In the genomic region with DNA sequence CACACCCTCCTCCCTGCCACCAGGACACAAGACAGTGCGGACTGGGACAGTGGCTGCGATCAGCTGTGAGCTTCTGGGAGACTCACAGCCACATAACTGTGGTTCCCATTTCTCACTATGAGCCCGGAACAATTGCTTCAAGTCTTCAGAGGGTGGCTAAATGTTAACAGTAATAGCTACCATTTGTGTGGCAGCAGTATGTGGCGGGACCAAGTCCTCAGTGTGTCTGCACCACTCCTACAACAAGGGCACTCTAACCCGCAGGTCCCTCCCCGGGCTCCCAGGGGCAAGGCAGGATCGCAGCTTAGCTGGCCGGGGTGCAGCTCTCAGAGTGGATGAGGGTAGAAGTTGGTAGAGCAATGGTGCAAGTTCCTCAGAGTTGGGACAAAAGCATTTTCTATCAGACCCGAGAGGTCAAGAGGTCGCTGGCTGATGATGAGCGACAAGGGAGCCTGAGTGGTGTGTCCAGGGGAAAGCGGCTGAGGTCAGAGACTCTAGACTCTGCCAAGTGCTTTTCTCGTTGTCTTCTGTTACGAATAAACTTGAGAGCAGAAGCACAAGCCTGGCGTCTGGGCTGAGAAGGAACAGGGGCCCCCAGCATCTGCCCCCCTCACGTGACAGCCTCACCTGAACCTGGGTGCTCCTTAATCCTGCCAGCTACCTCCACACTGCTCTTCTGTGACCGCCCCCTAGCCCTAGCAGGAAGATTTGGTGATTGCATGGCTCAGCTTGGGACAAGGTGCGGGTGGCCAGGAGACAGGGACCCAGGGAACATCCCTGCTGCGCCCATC, we compare ENCODE assay signal across 8 mouse cellular contexts.
DNase-seq lines count a peak whose midpoint lies in the region; ATAC-seq lines count a peak whose summit lies in the region.

No protein-coding gene starts in this region.

- H3K9ac ChIP-seq in forebrain, embryonic 15.5 days (replicated peaks), result peak overlapping the region; percentile 60
- H3K9ac ChIP-seq in stomach, embryonic 14.5 days (replicated peaks; ENCODE audit: low read depth, low read length), result peak overlapping the region; percentile 44

- peaks cover 81% of the 10 kb centered on the region for H3K4me1 ChIP-seq in forebrain, embryonic 15.5 days
- peaks cover 67% of the 10 kb centered on the region for H3K4me1 ChIP-seq in stomach, embryonic 14.5 days (ENCODE audit: control insufficient read depth, insufficient read depth, low read length)

- H3K9me3 ChIP-seq in forebrain, embryonic 15.5 days, result no peaks in the 10 kb centered on the region
- no peaks in the 10 kb centered on the region for H3K9me3 ChIP-seq in stomach, embryonic 14.5 days (ENCODE audit: control insufficient read depth, low read depth, low read length)

- peak; percentile 60 for ATAC-seq in forebrain, embryonic 15.5 days (replicated peaks)
- ATAC-seq in stomach, embryonic 14.5 days (ENCODE audit: insufficient number of reproducible peaks, insufficient read depth, low FRiP score, low read depth), result peak; percentile 44; the same call in 1 of the 2 replicates

- intact Hi-C loops in heart, postnatal 25 days (cut with DNase I), result loop anchor here (2.0 kb wide), 2 partner anchors 46 to 56 kb away; no protein-coding TSS in a partner anchor

- H3K27ac ChIP-seq in forebrain, embryonic 15.5 days (replicated peaks), result peak overlapping the region; percentile 96
- peak overlapping the region; percentile 100 for H3K27ac ChIP-seq in stomach, embryonic 14.5 days (ENCODE audit: low read length)

- no peaks in the 10 kb centered on the region for H3K36me3 ChIP-seq in forebrain, embryonic 15.5 days
- H3K36me3 ChIP-seq in stomach, embryonic 14.5 days (ENCODE audit: control insufficient read depth, insufficient read depth, low read length), result peaks cover 8% of the 10 kb centered on the region; the same call in 1 of the 2 replicates

- H3K27me3 ChIP-seq in forebrain, embryonic 15.5 days, result no peaks in the 10 kb centered on the region
- H3K27me3 ChIP-seq in stomach, embryonic 14.5 days (ENCODE audit: control insufficient read depth, insufficient read depth, low read length), result no peaks in the 10 kb centered on the region

- 6% methylated on average over 19 of the region's 19 CpGs for WGBS in forebrain, embryonic 15.5 days
- 10% methylated on average over 19 of the region's 19 CpGs for WGBS in stomach, embryonic 14.5 days

- peak overlapping the region; percentile 58 for H3K4me2 ChIP-seq in forebrain, embryonic 15.5 days (replicated peaks)
- peak overlapping the region; percentile 60 for H3K4me2 ChIP-seq in stomach, embryonic 14.5 days (replicated peaks; ENCODE audit: low read depth, low read length)

- peak overlapping the region; percentile 41 for H3K4me3 ChIP-seq in forebrain, embryonic 15.5 days
- H3K4me3 ChIP-seq in stomach, embryonic 14.5 days (ENCODE audit: low read depth, low read length), result peak overlapping the region; percentile 37

- peak; percentile 93 for DNase-seq in heart, adult 11 months
- DNase-seq in heart, postnatal 25 days (ENCODE audit: low spot score), result no peak
- peak; percentile 24 for DNase-seq in T-cell, adult 2 months (ENCODE audit: low spot score)
- peak; percentile 71 for DNase-seq in kidney, adult 18-20 months
- DNase-seq in lung, postnatal 4 days, result peak; percentile 67 to 71
- no peak for DNase-seq in ovary, postnatal 14 days (ENCODE audit: low spot score)

Comparison
In these comparisons a context has a peak if more than half of its experiments do, and no peak if none do; other contexts are left out.
1. DNase-seq: peak in heart, adult 11 months (single experiment), T-cell, adult 2 months (single experiment), kidney, adult 18-20 months (single experiment) and lung, postnatal 4 days (2 of 2); none in heart, postnatal 25 days (single experiment) and ovary, postnatal 14 days (single experiment).